ENCODE assay signal across 26 mouse cellular contexts in genomic region chr6:83696684-83697083, GRCm38 (mm10). TPM values are rescaled to one million over a fixed set of nuclear protein-coding genes. Genes with fewer than 3 reads are reported as not detected.
DNase-seq lines count a peak whose midpoint lies in the region; ATAC-seq and TF ChIP-seq lines count a peak whose summit lies in the region.
"Had no signal": no experiment of that assay in that cellular context is flagged by ENCODE, and none has a peak within 500 bp of the region (broad histone marks: within the 10 kb centered on the region; RNA-seq: fewer than 3 reads in every experiment).

No protein-coding gene starts in this region.

- no peaks in the 10 kb centered on the region for H3K36me3 ChIP-seq in intestine, embryonic 14.5 days (ENCODE audit: control insufficient read depth, insufficient read depth, low read length)
- H3K36me3 ChIP-seq in intestine, embryonic 15.5 days = no peaks in the 10 kb centered on the region
- H3K36me3 ChIP-seq in E14TG2a.4 (ENCODE audit: insufficient read depth, low read length) = no peaks in the 10 kb centered on the region
- H3K36me3 ChIP-seq: embryonic facial prominence, embryonic 15.5 days; forebrain, embryonic 10.5 days; heart, embryonic 13.5 days; hindbrain, embryonic 12.5 days had no signal

- no peak overlapping the region for H3K4me3 ChIP-seq in intestine, embryonic 14.5 days (ENCODE audit: low read depth, low read length)
- H3K4me3 ChIP-seq in intestine, embryonic 15.5 days (replicated peaks) = no peak overlapping the region
- H3K4me3 ChIP-seq in E14TG2a.4 (replicated peaks; ENCODE audit: low read length) = peak overlapping the region; percentile 50; the same call in 1 of the 2 replicates
- H3K4me3 ChIP-seq: embryonic facial prominence, embryonic 15.5 days; erythroblast, embryonic 14.5 days; forebrain, embryonic 10.5 days; gastrocnemius, adult 2 months; heart, embryonic 13.5 days; hindbrain, embryonic 12.5 days had no signal

- no peaks in the 10 kb centered on the region for H3K9me3 ChIP-seq in intestine, embryonic 14.5 days (ENCODE audit: control insufficient read depth, low read length)
- H3K9me3 ChIP-seq in intestine, embryonic 15.5 days = no peaks in the 10 kb centered on the region
- H3K9me3 ChIP-seq in E14TG2a.4 (ENCODE audit: low read length) = no peaks in the 10 kb centered on the region
- H3K9me3 ChIP-seq: embryonic facial prominence, embryonic 15.5 days; forebrain, embryonic 10.5 days; heart, embryonic 13.5 days; hindbrain, embryonic 12.5 days had no signal

- no peak for TF ChIP-seq CTCF in E14TG2a.4 (conservative IDR thresholded peaks at IDR 0.05; ENCODE audit: low read length)

- no peak overlapping the region for H3K9ac ChIP-seq in intestine, embryonic 14.5 days (ENCODE audit: low read length)
- H3K9ac ChIP-seq in intestine, embryonic 15.5 days = no peak overlapping the region
- H3K9ac ChIP-seq: embryonic facial prominence, embryonic 15.5 days; heart, embryonic 13.5 days; hindbrain, embryonic 12.5 days had no signal

- no peak for DNase-seq in intestine, embryonic 14.5 days (ENCODE audit: low spot score)
- DNase-seq in urinary bladder, postnatal 25 days (ENCODE audit: low spot score) = no peak
- DNase-seq in left cerebral cortex, postnatal 14 days (ENCODE audit: low spot score in 2 of 2) = no peak
- DNase-seq: adrenal gland, adult 8-10 months; adrenal gland, postnatal 36 days; cerebellum, adult 11 months; cerebellum, adult 8-10 months; cerebellum, postnatal 25 days; gastrocnemius, adult 2 months; gastrocnemius, postnatal 25 days; heart, adult 11 months; heart, postnatal 36 days had no signal

- H3K4me2 ChIP-seq in intestine, embryonic 14.5 days (ENCODE audit: low read length) = no peak overlapping the region
- H3K4me2 ChIP-seq in intestine, embryonic 15.5 days (replicated peaks) = no peak overlapping the region
- H3K4me2 ChIP-seq: embryonic facial prominence, embryonic 15.5 days; heart, embryonic 13.5 days; hindbrain, embryonic 12.5 days had no signal

- under 1% methylated on average over 7 of the region's 7 CpGs for WGBS in intestine, embryonic 14.5 days
- 3% methylated on average over 7 of the region's 7 CpGs for WGBS in intestine, embryonic 15.5 days

- intact Hi-C loops in left cerebral cortex, postnatal 14 days (cut with DNase I) = no loop called here

- peaks cover 97% of the 10 kb centered on the region for H3K27me3 ChIP-seq in intestine, embryonic 14.5 days (replicated peaks; ENCODE audit: control insufficient read depth, insufficient read depth, low read length)
- peaks cover 89% of the 10 kb centered on the region for H3K27me3 ChIP-seq in intestine, embryonic 15.5 days (replicated peaks)
- H3K27me3 ChIP-seq in E14TG2a.4 (ENCODE audit: insufficient read depth, low read length) = peaks cover 91% of the 10 kb centered on the region

- H3K27ac ChIP-seq in intestine, embryonic 14.5 days (ENCODE audit: low read depth) = no peak overlapping the region
- H3K27ac ChIP-seq in intestine, embryonic 15.5 days = no peak overlapping the region
- H3K27ac ChIP-seq: embryonic facial prominence, embryonic 15.5 days; forebrain, embryonic 10.5 days; gastrocnemius, adult 2 months; heart, embryonic 13.5 days; hindbrain, embryonic 12.5 days; hindbrain, postnatal 0 days had no signal

- peak; percentile 40; the same call in 1 of the 2 replicates for ATAC-seq in intestine, embryonic 14.5 days (replicated peaks; ENCODE audit: low FRiP score, low TSS enrichment, low read depth)
- ATAC-seq in intestine, embryonic 15.5 days = no peak
- peak; percentile 61 for ATAC-seq in common myeloid progenitor, adult 5-6 weeks (replicated peaks; ENCODE audit: low read depth, poor library complexity, severe bottlenecking)
- ATAC-seq in megakaryocyte progenitor cell, adult 5-6 weeks (replicated peaks; ENCODE audit: poor library complexity) = peak; percentile 60; the same call in 1 of the 2 replicates
- ATAC-seq: forebrain, embryonic 14.5 days; hindbrain, postnatal 0 days had no signal

- no peaks in the 10 kb centered on the region for H3K4me1 ChIP-seq in intestine, embryonic 14.5 days (replicated peaks; ENCODE audit: control insufficient read depth, insufficient read depth, low read length)
- H3K4me1 ChIP-seq in intestine, embryonic 15.5 days (replicated peaks) = no peaks in the 10 kb centered on the region
- H3K4me1 ChIP-seq in E14TG2a.4 (replicated peaks; ENCODE audit: low read depth, low read length) = peaks cover 82% of the 10 kb centered on the region
- H3K4me1 ChIP-seq: embryonic facial prominence, embryonic 15.5 days; hindbrain, embryonic 12.5 days had no signal

RNA-seq across cellular contexts. Expression of gene Vax2, which starts 14.4 kb away (rescaled TPM):
- not detected in 2 replicates for polyA plus RNA-seq in intestine, embryonic 14.5 days (2014; fragmentation: Nextera tagmentation; extraction: Ambion mirVana)
- not detected in 2 replicates for polyA plus RNA-seq in intestine, embryonic 15.5 days (2015; fragmentation: Nextera tagmentation; extraction: Ambion mirVana)
- total RNA-seq in common myeloid progenitor, adult 5-6 weeks (2017) = not detected in 2 replicates
- total RNA-seq in megakaryocyte progenitor cell, adult 5-6 weeks (2015) = not detected in 2 replicates
- not detected in 2 replicates for total RNA-seq in megakaryocyte progenitor cell, adult 5-6 weeks (2017)
- total RNA-seq in left cerebral cortex, postnatal 14 days (2021) = not detected
- total RNA-seq: adrenal gland, adult 8-10 months; adrenal gland, postnatal 36 days; gastrocnemius, adult 2 months; gastrocnemius, postnatal 25 days; heart, postnatal 36 days; hindbrain, postnatal 0 days had no signal
- polyA plus RNA-seq: erythroblast, embryonic 14.5 days; forebrain, embryonic 14.5 days; heart, embryonic 13.5 days; heart, postnatal 0 days; hindbrain, embryonic 12.5 days; hindbrain, postnatal 0 days had no signal

RNA-seq across cellular contexts. Expression of gene Cd207, which starts 19.0 kb away (rescaled TPM):
- polyA plus RNA-seq in intestine, embryonic 14.5 days (2014; fragmentation: Nextera tagmentation; extraction: Ambion mirVana) = not detected in 2 replicates
- polyA plus RNA-seq in intestine, embryonic 15.5 days (2015; fragmentation: Nextera tagmentation; extraction: Ambion mirVana) = not detected in 2 replicates
- total RNA-seq in common myeloid progenitor, adult 5-6 weeks (2017) = not detected in 2 replicates
- total RNA-seq in megakaryocyte progenitor cell, adult 5-6 weeks (2015) = not detected in 2 replicates
- total RNA-seq in megakaryocyte progenitor cell, adult 5-6 weeks (2017) = not detected in 2 replicates
- total RNA-seq in left cerebral cortex, postnatal 14 days (2021) = not detected
- total RNA-seq: gastrocnemius, adult 2 months; gastrocnemius, postnatal 25 days; hindbrain, postnatal 0 days had no signal
- polyA plus RNA-seq: C2C12; embryonic facial prominence, embryonic 11.5 days; embryonic facial prominence, embryonic 15.5 days; erythroblast, embryonic 14.5 days; forebrain, embryonic 10.5 days; forebrain, embryonic 14.5 days; hindbrain, embryonic 12.5 days; hindbrain, postnatal 0 days had no signal

RNA-seq across cellular contexts. Expression of gene Clec4f, which starts 40.7 kb away (rescaled TPM):
- not detected in 2 replicates for polyA plus RNA-seq in intestine, embryonic 14.5 days (2014; fragmentation: Nextera tagmentation; extraction: Ambion mirVana)
- polyA plus RNA-seq in intestine, embryonic 15.5 days (2015; fragmentation: Nextera tagmentation; extraction: Ambion mirVana) = 0.09 and 0.15 TPM in 2 replicates
- total RNA-seq in common myeloid progenitor, adult 5-6 weeks (2017) = not detected in 2 replicates
- not detected in 2 replicates for total RNA-seq in megakaryocyte progenitor cell, adult 5-6 weeks (2015)
- not detected in 2 replicates for total RNA-seq in megakaryocyte progenitor cell, adult 5-6 weeks (2017)
- total RNA-seq in left cerebral cortex, postnatal 14 days (2021) = not detected
- total RNA-seq: adrenal gland, adult 8-10 months; adrenal gland, postnatal 36 days; gastrocnemius, adult 2 months; gastrocnemius, postnatal 25 days; heart, postnatal 36 days had no signal
- polyA plus RNA-seq: C2C12; embryonic facial prominence, embryonic 11.5 days; embryonic facial prominence, embryonic 15.5 days; forebrain, embryonic 10.5 days; forebrain, embryonic 14.5 days; hindbrain, embryonic 12.5 days; hindbrain, postnatal 0 days had no signal

RNA-seq across cellular contexts. Expression of gene Atp6v1b1, which starts 46.1 kb away (rescaled TPM):
- not detected in 2 replicates for polyA plus RNA-seq in intestine, embryonic 14.5 days (2014; fragmentation: Nextera tagmentation; extraction: Ambion mirVana)
- polyA plus RNA-seq in intestine, embryonic 15.5 days (2015; fragmentation: Nextera tagmentation; extraction: Ambion mirVana) = 0.08 TPM in 1 of 2 replicates, not detected in the other
- not detected in 2 replicates for total RNA-seq in common myeloid progenitor, adult 5-6 weeks (2017)
- total RNA-seq in megakaryocyte progenitor cell, adult 5-6 weeks (2015) = not detected in 2 replicates
- total RNA-seq in megakaryocyte progenitor cell, adult 5-6 weeks (2017) = not detected in 2 replicates
- total RNA-seq in left cerebral cortex, postnatal 14 days (2021) = not detected
- total RNA-seq: adrenal gland, adult 8-10 months; adrenal gland, postnatal 36 days; gastrocnemius, adult 2 months; gastrocnemius, postnatal 25 days; heart, postnatal 36 days; hindbrain, postnatal 0 days had no signal
- polyA plus RNA-seq: C2C12; erythroblast, embryonic 14.5 days; forebrain, embryonic 10.5 days; forebrain, embryonic 14.5 days; heart, embryonic 13.5 days; heart, postnatal 0 days; hindbrain, embryonic 12.5 days; hindbrain, postnatal 0 days had no signal
